Mouse (Mus musculus): Measurements from ENCODE around the gene Adam19. TPM values are rescaled to one million over a fixed set of nuclear protein-coding genes. Genes with fewer than 3 reads are reported as not detected.

The Adam19 gene
- total RNA-seq, 2 experiments from 2014 or later = 36.2 to 78.2 TPM

DNA sequence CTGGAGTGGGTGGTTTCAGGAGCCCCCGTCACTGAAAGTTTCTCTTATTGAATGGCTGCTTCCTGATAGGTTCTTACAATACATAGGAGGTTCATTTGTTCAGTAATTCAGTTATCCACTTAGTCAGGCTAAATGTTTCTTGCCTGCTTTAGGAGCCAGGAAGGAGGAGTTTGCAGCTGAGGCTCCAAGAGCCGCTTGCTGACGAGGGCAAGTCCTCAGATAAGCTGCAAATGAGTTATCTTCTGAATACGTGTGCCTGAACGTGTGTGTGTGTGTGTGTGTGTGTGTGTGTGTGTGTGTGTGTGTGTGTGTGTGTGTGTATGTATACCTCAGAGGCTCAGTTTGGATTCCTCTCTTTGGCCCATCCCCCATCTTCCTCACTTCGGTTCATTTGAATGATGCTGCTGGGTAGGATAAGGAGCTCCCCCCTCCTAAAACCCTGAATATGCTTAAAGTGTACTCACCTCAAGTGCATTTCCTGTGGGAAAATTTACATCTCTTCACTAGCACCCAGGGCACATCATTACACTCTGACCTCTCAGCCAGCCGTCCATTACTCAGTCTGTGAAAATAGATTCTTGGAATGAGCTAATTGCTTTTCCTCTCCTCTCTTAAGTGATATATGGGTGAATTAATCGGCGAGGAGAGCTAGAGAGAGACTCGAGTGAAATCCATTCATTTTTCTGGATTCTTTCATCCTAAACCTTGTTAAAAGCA lies 35.3 kb downstream of the Adam19 start:
- no peak for DNase-seq (ENCODE audit: low spot score)
- intact Hi-C loops (cut with DNase I) = no loop called here

DNA sequence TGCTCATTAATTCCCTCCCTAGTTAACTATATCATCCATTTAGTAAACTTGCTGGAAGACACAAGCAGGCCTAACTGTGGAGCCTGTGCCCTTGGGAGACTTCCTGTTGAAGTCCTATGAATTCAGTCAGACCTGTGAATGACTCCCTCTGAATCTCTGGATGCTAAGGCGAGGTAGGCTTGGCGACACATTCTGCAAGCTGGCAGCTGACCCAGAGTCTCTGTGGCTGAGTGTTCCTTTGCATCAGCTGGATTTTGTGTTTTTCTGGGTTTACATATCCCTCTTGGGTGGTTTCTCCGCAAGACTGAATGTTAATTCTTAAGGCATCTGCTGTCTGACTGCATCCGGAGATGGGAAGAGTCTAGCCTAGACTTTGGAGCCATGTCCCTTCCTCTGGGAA lies 36.3 kb downstream of the Adam19 start:
- DNase-seq (ENCODE audit: low spot score) = no peak
- intact Hi-C loops (cut with DNase I) = no loop called here

DNA sequence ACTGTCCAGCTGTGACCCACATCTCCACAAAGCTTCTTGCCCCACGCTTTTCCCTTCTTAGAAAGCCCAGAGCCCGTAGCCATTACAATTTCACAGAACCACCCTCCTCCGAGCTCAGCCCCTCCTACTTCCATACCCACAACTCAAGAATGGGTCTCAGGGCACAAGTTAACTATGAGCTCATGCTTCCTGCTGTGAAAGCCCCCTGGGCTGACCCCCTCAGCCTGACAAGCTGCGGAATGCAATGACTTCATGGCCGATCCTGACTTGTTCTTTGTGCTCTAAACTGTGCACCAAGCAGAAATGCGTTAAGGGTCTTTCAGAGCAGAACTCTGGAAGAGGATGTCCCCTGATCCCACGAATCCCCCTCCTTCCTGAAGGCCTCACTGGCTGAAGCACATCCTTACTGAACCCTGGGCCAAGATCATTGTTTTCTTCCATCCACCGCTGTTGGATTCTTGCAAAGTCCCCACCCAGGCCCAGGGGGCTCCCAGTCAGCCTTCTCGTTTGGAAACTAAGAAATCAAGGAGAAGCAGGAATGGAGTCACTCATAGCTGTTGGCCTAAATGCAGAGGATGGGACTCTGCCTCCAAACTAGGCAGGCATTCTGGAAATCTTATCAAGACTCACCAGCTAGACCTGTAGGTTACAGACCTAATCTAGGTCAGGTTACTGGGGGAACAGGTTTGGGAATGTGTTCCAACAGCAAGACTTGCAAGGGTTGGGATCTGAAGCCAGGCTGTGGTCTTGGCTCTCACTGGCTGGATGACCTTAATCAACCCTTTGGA lies 39.9 kb downstream of the Adam19 start:
- DNase-seq (ENCODE audit: low spot score) = no peak

DNA sequence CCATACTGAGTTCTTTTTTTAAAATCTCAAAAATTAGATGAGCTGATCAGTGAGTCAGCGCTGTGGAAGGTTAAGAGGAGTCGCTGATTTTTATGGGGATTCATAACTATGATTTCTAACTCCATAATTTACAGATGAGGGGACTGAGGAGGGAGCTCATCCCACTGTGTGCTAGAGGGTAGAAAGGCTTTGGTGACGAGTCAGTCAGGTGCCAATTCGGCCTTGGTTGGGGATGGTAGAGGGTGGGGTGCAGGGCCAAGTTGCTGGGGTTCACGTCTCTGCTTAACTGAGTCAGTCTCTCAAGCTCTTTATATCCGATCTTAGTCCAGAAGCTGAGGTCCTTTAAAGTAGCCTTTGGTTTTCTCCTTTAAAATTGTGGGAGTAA lies 40.5 kb downstream of the Adam19 start:
- intact Hi-C loops (cut with DNase I) = no loop called here
- no peak for DNase-seq (ENCODE audit: low spot score)

More for the DNA sequence above, 39.9 kb downstream of the Adam19 start:
- intact Hi-C loops (cut with DNase I) = no loop called here

DNA sequence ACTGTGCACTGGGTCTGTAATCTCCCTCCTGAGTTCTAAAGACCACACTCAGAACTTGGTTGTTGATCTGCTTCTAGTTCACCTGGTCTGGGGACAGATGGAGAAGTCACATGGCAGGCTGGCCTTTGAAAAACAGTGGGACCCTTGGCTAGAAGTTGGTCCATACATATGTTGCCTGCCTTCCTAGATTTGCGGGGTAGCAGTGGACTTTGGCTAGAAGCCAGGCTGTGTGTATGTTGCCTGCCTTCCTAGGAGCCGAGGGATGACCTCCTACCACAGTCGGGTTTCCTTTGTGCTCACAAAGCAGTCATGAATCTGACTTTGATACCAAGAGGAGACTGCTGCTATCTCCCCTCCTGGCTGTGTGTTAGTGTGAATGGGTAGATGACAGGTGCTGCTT lies 41.3 kb downstream of the Adam19 start:
- intact Hi-C loops (cut with DNase I) = no loop called here
- no peak for DNase-seq (ENCODE audit: low spot score)

DNA sequence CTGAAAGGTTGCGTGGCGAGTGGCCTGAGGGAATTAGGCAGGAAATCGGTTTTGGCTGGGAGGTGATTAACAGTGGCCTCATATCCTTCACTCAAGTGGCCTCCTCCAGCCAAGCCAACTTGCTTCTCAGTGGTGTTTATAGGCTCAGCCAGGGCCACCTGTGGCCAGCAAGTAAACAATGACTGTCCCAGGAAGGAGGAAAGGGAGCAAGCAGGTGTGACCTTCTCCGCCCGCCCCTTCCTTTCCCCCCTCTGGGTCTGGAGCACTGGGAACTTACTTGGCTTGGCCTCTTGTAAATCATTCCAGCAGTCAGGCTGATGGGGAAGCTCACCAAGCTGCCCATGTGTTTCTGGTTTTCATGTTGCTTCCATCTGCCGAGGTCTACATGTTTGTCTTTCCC lies 46.3 kb downstream of the Adam19 start:
- intact Hi-C loops (cut with DNase I) = no loop called here
- peak; percentile 40 for DNase-seq (ENCODE audit: low spot score)

DNA sequence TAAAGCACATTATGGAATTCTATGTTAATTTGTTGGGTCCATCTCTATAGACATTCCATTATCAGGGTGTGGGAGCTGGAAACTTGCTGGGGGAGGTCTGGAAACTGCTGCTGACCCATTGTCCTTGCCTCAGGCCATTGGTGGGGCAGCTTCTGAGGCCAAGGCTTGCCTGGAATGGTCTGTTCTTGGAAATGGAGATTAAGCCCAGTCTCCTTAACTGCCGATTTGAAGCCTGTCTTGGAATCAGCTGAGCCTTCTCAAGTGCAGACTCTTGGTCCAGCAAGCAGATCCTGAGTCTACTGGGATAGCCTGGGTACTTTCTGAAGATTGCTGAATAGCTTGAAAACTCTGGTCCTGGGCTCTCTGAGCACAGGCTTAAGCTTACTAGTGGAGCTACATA lies 51.3 kb downstream of the Adam19 start:
- intact Hi-C loops (cut with DNase I) = no loop called here
- DNase-seq (ENCODE audit: low spot score) = no peak

DNA sequence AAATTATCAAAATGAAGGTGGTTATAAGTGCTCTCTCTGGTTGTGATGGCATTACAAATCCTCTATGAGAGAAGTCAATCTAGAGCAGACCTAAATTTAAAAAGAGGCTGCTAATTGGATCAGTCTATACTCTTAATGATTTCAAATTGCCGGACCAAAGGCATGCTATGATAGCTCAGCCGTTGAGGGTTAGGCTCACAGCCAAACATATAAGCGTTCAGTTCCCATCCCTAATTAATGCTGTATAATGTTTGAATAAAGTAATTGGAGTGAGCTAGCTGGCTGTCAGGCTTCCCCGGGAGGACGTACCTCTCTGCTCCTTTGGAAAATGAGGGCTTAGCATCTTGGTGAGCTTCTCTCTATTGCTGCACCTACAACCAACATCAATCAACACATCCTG lies 53.4 kb downstream of the Adam19 start:
- intact Hi-C loops (cut with DNase I) = no loop called here
- DNase-seq (ENCODE audit: low spot score) = no peak

DNA sequence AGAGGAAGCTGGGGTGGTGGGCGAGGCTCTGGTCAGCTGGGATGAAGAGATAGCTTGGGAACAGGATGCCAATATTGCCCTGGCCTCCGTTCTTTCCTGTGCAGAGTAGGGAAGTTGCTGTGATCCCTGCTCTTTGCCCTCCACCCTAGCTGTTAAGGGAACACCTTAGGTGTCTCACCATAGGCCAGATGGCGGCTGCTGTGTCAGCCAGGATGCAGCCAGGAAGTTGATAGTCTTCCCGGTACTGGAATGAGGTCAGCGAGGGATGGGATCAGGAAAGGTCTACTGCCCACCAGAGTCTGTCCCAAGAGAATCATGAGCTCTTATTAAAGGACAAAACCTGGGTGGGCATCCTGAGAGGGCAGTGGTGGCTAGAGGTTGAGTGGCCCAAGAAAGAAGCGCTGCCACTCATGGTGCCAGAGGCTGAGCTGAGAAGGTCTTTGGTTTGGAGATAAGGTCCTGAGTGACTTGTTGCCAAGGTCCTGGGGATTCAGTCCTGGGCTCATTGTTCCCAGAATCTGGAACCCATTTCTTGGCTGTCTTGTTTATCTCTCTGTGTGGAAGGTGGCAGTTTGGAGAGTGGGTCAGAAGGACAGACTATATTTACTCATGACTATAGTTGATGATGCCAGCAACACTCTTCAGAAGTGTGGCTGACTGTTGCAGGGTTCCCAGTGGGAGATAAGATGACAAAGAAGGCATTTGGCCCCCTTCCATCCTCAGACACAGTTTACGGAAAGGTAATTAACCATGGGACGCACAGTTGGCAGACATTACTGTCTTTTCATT lies 54.6 kb downstream of the Adam19 start:
- intact Hi-C loops (cut with DNase I) = no loop called here

DNA sequence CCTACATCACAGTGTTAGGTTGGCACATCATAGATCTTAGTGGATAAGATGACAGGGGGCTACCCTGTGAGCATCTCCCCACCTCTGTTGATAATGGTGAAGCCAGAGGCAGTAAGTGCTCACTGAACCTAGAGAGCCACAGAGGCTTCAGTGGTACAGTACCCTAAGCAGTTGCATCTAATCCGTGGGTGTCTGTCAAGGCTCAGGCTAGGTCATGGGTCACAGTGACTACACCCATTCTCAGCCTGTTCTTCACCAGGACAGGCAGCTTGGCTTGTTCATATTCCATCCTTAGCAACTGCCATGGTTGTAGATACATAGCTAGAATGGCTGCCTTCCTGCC lies 55.1 kb downstream of the Adam19 start:
- intact Hi-C loops (cut with DNase I) = no loop called here
- DNase-seq (ENCODE audit: low spot score) = no peak

More for the DNA sequence above, 54.6 kb downstream of the Adam19 start:
- no peak for DNase-seq (ENCODE audit: low spot score)

DNA sequence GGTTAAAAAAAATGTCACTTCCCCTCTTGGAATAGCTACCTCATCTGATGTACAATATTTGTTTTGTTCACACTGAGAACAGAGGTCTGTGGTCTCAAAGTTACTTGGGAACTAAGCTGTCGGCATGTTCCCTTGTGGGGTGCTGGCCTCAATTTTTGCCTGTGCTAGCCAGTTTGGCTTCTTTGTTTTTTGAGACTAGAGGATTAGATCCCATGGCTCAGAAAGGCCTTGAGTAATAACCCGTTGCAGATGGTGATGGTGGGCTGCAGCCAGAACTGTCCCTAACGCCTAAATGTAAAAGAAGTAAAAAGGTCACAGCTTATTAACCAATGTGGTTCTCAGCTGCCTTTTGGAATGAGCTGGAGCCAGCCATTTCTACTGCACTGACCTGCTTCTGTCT lies 57.4 kb downstream of the Adam19 start:
- DNase-seq (ENCODE audit: low spot score) = peak; percentile 23
- intact Hi-C loops (cut with DNase I) = no loop called here

DNA sequence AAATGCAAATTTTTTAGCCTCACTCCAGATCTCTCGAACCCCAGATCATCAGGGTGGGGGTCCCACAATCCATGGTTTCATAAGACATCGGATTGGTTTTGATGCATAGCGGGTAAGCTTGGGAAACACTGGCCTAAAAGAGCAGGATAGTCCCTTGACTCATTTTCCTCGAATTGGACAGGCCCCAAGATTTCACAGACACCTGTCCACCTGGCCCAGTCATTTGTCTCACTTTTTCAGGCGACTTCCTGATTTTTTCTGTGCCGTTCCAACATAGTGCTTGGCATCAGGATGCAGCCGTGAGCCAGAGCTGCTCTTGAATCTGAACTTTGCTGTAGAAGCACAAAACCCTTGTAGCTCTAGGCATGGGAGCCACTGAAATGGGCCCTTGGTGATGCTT lies 58.4 kb downstream of the Adam19 start:
- no peak for DNase-seq (ENCODE audit: low spot score)
- intact Hi-C loops (cut with DNase I) = loop anchor here (2.0 kb wide), 1 partner anchor 51 kb away; no protein-coding TSS in a partner anchor

DNA sequence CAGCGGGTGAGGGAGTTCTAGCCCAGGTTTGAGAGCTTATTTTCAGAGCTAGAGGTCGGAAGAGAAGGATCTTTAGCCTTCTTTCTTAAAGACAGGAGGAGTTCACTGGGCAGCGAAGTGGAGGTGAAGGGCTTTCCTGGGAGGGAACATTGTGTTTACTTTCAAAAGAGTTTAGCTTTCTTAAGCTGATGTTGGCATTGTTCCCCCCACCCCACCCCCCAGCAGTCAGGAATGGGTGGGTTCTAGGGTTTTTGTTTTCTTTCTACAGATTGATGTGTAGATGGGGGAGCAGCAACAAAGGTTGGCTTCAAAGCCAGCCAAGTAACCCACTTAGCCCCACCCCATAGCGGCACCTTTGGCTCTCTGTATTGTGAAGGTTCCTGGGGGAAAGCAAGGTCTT lies 59.2 kb downstream of the Adam19 start:
- intact Hi-C loops (cut with DNase I) = loop anchor here (2.0 kb wide), 1 partner anchor 52 kb away; no protein-coding TSS in a partner anchor
- no peak for DNase-seq (ENCODE audit: low spot score)

DNA sequence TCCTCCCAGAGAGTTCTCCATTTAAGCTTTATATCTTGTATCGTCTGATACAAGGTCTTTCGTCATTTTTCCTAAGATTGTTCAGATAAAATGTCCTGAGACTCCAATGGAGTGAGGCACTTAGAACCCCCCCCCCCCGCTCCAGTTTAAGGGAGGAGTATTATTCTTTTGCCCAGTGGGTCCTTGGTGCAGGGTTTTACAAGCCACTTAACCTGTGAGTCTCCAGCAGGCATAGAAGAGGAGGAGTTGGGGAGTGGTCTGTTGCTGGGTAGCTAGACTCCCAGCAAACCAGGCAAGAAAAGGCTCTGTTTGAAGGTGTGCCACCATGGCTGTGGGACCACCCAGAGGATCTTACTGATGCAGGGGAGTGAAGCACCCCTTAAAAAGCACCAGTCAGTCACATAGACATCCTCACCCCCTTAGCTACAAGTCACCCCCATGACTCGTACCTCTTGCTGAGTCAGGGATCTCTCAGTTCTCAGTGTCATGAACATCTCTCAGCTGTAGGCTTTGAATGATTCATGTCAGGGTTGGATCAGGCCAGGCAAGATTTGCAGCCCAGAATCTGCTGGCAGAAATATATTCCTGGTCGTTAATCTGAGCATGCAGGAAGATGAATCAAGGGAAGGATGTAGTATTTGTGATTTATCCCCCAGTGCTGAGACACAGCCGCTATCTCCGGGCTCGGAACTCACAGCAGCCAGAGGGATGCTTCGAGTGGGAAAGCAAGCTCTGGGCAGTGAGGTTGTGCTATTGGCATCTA lies 59.8 kb downstream of the Adam19 start:
- DNase-seq (ENCODE audit: low spot score) = no peak
- intact Hi-C loops (cut with DNase I) = loop anchor here (2.0 kb wide), 1 partner anchor 53 kb away; no protein-coding TSS in a partner anchor

DNA sequence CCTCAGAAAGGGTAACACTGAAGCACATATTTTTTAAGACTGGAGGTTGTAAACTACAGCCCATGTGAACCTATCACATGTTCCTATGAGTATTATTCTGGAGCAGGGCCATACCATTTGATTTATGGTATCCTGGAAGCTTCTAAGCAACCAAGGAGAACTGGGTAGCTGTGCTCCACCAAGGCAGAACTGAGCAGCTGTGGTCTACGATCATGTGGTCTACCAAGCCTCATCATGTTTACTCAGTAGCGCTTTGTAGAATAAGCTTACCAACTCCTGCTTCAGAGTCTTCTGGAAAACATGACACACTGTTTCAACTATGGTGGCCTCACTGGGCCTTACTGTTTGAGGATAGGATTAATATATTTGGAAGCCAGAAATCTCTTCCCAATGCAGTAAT lies 60.7 kb downstream of the Adam19 start:
- DNase-seq (ENCODE audit: low spot score) = no peak

DNA sequence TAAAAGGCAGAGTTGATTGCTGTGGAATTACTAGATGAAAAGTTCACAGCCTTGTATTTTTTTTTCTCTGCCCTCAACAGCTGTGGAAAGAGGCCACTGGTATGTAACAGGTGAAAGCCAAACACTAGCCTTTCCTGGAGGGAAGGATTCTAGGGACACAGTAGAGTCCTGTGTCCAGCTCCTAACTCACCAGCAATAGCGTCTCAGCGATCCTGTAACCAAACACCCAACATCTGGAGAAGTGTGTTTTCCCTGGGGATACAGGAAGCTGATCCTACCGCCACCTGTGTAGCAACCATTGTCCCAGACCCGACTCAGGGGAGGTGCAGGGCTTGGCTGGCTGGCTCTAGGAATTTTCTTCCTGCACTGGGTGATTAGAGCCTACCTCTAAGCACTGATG lies 63.8 kb downstream of the Adam19 start:
- intact Hi-C loops (cut with DNase I) = loop anchor here (10.0 kb wide), 1 partner anchor 165 kb away; the partner anchor contains the start of gene Thg1l
- DNase-seq (ENCODE audit: low spot score) = no peak

More for the DNA sequence above, 60.7 kb downstream of the Adam19 start:
- intact Hi-C loops (cut with DNase I) = no loop called here

DNA sequence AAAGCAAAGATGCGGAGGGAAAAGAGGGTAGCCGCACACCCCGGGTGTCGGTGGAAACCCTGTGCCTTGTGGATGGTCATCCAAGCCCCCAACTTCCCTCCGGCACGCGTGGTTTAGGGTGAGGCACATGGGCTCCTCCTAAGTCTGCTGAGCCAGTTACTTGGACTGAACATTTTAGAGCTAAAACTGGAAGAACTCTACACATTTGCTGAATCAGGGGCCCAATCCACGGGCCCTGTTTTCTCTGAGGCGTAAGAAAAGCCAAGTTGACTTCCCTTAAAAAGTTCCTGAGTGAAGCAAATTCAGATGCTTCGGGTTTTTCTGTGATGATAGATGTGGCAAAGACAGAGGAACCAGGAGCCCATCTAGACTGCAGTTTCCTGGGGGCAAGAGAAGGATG lies 64.3 kb downstream of the Adam19 start:
- no peak for DNase-seq (ENCODE audit: low spot score)
- intact Hi-C loops (cut with DNase I) = loop anchor here (10.0 kb wide), 1 partner anchor 165 kb away; the partner anchor contains the start of gene Thg1l

DNA sequence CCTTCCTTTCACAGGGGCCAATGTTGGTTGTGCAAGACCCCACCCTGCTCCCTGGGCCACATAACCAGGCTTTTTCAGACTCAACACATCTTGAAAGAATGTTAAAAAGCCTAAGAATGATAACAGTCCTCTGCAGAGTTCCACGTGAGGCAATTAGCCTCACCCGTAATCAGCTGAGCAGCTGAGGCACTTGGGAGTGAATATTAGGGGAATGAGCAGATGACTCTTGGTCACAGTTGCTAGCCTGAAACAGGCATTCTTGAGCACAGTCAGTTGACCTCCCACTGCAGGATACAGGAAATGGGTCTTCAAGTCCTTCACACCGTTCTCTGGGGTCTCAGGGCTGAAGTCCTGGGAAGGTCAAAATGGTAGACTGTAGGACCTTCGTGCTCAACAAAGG lies 65.9 kb downstream of the Adam19 start:
- no peak for DNase-seq (ENCODE audit: low spot score)
- intact Hi-C loops (cut with DNase I) = loop anchor here (2.0 to 10.0 kb wide), 2 partner anchors 57 to 167 kb away; partner anchors contain the start of gene Thg1l

DNA sequence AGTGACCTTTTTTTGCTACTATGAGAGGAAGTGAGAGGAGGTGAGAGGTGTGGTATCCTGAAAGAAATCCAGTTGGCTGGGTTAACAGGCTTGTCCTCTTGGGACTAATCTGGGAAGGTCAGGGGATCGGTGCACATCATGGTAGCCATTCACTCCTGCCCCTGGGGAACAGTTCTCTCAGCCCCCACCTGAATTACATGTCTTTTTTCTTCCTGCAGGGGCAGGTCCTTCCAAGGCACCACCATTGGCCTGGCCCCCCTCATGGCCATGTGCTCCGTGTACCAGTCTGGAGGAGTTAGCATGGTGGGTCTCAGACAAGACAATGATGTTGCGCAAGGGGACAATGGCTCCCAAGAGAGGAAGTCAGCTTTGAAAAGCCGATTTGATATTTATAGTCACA lies 67.1 kb downstream of the Adam19 start:
- intact Hi-C loops (cut with DNase I) = loop anchor here (2.0 to 10.0 kb wide), 2 partner anchors 58 to 168 kb away; partner anchors contain the start of gene Thg1l
- DNase-seq (ENCODE audit: low spot score) = no peak

Measured in heart, postnatal 25 days (tissue).